Mouse (Mus musculus) testis, adult 2 months (tissue): ENCODE measurements around the gene Pdia5. TPM values are rescaled to one million over a fixed set of nuclear protein-coding genes. Genes with fewer than 3 reads are reported as not detected.

ENCODE experiments used
- H3K27ac ChIP-seq: fragments of 200-500 bp; 2 replicates; pipeline ENCODE4 v1.5.1; 2012; ENCODE audit warnings: low read depth, low read length; ENCODE audit not compliant: control insufficient read depth, insufficient read depth
- H3K27me3 ChIP-seq: fragments of 200-500 bp; 2 replicates; pipeline ENCODE4 v1.6.1; 2012; ENCODE audit warnings: mild to moderate bottlenecking, low read length, moderate library complexity; ENCODE audit not compliant: control insufficient read depth, insufficient read depth
- H3K36me3 ChIP-seq: fragments of 200-500 bp; 2 replicates; pipeline ENCODE4 v1.6.1; 2012; ENCODE audit warnings: mild to moderate bottlenecking, low read length; ENCODE audit not compliant: control insufficient read depth, insufficient read depth
- H3K4me1 ChIP-seq: fragments of 200-500 bp; 2 replicates; pipeline ENCODE4 v1.6.1; 2012; ENCODE audit warnings: low read length; ENCODE audit not compliant: control insufficient read depth, insufficient read depth
- H3K4me3 ChIP-seq: fragments of 200-500 bp; 2 replicates; pipeline ENCODE4 v1.5.1; 2012; ENCODE audit warnings: low read depth, mild to moderate bottlenecking, low read length, moderate library complexity, mixed read lengths; ENCODE audit not compliant: control insufficient read depth
- CTCF ChIP-seq: fragments of 200-500 bp; IDR thresholded peaks from 2 replicates; pipeline ENCODE4 v1.5.1; 2012; ENCODE audit warnings: low read depth, mild to moderate bottlenecking, inconsistent platforms, low read length, moderate library complexity; ENCODE audit not compliant: control insufficient read depth, insufficient read depth, insufficient replicate concordance
- POLR2A ChIP-seq: fragments of 200-500 bp; IDR thresholded peaks from 2 replicates; pipeline ENCODE4 v1.6.1; 2012; ENCODE audit warnings: low read depth, mild to moderate bottlenecking, inconsistent platforms, low read length, moderate library complexity; ENCODE audit not compliant: control insufficient read depth
- polyA plus RNA-seq: library from polyadenylated mRNA; depleted of rRNA; stranded (reverse); fragments of >200 nt; gene quantifications from 2 replicates; pipeline ENCODE4 v1.2.3, GENCODE M21; 2012

Gene Pdia5
- polyA plus RNA-seq, 1 experiment = 18.9 TPM

DNA sequence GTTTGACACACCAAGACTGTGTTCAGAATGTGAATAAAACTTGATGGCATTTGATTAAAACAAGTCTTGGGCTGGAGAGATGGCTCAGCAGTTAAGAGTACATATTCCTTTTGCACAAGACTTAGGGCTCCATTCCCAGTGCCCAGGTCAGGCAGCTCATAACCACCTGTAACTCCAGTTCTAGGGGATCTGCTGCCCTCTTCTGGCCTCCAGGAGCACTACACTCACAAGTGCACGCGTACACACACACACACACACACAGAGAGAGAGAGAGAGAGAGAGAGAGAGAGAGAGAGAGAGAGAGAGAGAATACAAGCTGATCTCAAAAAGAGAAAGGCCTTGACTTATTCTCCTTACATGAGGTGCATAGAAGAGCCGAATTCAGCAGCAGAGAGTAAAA, 9.7 kb upstream of the Pdia5 start:
- H3K4me1 ChIP-seq = no peaks in the 10 kb centered on the region
- H3K27ac ChIP-seq = no peak overlapping the region
- H3K27me3 ChIP-seq = no peaks in the 10 kb centered on the region
- no peak overlapping the region for H3K4me3 ChIP-seq
- TF ChIP-seq CTCF (peak; percentile 37; the same call in 1 of the 2 replicates), POLR2A (no peak)
- H3K36me3 ChIP-seq = no peaks in the 10 kb centered on the region

DNA sequence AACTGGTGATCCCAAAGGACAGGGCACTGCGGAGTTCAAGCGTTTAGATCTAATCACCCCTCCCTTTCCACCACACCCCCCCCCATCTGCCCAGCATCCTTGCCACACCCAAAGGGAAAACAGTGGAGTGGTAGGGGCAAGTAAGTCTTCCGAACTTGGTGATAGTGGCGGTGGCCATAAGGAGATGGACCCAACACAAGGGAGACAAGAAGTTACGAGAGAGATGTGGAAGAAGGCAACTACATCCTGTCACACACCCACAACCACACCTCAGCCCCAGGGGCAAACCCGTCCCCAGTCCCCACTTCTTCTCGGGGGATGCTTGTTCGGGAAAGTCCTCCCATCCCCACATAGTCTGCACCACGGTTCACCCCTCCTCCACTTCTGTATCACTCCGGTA, 880 bp downstream of the Pdia5 start:
- H3K4me3 ChIP-seq = peak overlapping the region; percentile 41
- no peak for TF ChIP-seq CTCF
- H3K4me1 ChIP-seq = peaks cover 3% of the 10 kb centered on the region; the same call in 1 of the 2 replicates
- H3K36me3 ChIP-seq = no peaks in the 10 kb centered on the region
- H3K27ac ChIP-seq = no peak overlapping the region
- H3K27me3 ChIP-seq = no peaks in the 10 kb centered on the region

DNA sequence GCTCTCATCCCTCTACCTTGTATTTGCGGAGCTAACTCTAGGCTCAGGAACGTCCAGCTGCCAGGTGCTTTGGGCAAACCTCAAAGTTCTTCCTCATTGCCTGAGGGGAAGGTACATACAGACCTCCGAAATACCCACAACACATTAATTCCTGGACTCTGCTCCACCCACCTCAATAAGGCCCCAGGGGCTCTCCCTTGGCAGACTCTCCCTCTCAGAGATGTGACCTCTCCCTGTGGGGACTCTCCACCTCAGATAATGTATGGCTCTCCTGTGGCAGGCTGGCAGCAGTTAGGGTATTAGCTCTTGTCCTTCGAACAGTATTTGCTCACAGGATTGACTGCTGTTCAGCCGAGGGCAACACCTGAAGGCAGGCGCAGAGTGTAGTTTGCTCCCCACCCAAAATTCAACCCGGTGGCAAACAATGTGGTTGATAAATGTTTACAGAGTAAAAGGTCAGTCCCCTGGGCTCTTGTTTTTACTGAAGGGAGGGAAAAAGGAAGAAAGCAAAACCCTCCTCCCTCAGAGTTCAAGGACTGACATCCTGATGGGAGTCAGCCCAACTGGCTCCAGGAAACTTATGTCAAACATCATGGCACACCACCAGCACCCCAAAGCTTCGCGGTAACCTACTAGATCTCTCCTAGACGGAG, 1.5 kb downstream of the Pdia5 start:
- TF ChIP-seq CTCF (no peak), POLR2A (no peak)
- H3K4me1 ChIP-seq = peaks cover 3% of the 10 kb centered on the region; the same call in 1 of the 2 replicates
- no peak overlapping the region for H3K27ac ChIP-seq

DNA sequence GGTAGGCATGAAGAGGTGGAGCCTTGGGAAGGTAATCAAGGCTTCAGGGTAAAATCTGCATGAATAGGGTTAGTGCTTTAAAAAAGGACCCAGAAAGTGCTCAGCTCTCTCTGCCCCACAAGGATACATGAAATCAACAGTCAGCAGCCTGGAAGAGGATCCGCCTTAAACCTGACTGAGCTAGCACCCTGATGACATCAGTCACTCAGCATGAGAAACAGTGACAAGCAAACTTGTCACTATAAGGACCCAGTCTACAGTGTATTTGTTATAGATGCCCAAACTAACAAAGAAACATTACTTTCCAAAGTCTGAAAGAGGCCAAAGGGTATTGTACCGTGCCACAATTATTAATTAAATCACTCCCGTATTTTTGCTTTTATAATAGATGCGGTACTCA, 2.9 kb downstream of the Pdia5 start:
- no peak for TF ChIP-seq POLR2A
- no peak for TF ChIP-seq CTCF
- H3K4me1 ChIP-seq = peaks cover 3% of the 10 kb centered on the region; the same call in 1 of the 2 replicates
- H3K4me3 ChIP-seq = no peak overlapping the region
- H3K27ac ChIP-seq = no peak overlapping the region
- no peaks in the 10 kb centered on the region for H3K36me3 ChIP-seq
- H3K27me3 ChIP-seq = no peaks in the 10 kb centered on the region

More for the DNA sequence above, 1.5 kb downstream of the Pdia5 start:
- Histone ChIP-seq H3K4me3 (no peak overlapping the region), H3K36me3 (no peaks in the 10 kb centered on the region), H3K27me3 (no peaks in the 10 kb centered on the region)

DNA sequence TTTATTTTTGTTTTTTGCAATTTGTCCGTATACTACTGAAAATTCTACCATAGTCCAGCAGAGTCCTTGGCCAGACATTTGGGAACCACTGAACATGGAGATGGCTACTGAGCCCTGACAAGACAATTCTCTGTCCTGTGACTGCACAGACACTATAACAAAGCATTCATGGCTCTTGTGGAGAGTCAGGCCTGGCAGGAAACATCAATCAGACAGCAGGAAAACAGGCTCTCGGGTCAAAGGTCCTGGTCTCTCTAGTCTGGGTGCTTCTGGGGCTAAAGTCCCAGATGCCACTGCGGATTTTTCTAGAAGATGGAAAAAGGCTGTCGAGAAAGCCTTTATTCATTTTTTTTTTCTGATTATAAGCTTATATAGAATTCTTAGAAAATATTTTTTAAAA, 3.6 kb downstream of the Pdia5 start:
- no peak overlapping the region for H3K4me3 ChIP-seq
- TF ChIP-seq CTCF (no peak), POLR2A (no peak)
- peaks cover 3% of the 10 kb centered on the region; the same call in 1 of the 2 replicates for H3K4me1 ChIP-seq
- no peaks in the 10 kb centered on the region for H3K36me3 ChIP-seq
- H3K27ac ChIP-seq = no peak overlapping the region
- H3K27me3 ChIP-seq = no peaks in the 10 kb centered on the region

DNA sequence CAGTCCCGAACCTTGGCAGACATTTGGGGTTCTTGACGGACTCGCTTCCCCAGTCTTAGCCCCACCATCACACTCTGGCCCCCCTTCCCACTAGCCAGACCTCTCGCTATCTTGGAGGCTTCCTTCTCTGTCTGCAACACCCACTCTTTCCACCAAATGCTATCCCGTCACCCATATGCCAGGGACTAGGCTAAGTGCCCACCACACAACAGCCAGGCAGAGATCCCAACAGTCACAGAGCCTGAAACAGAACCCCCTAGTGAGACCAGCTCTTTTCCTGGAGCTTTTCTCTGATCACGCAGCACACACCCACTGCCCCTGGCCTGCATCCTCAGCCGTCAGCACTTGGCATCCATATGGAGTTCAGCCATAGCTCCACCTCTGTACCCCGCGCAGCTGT, 5.0 kb downstream of the Pdia5 start:
- H3K27ac ChIP-seq = no peak overlapping the region; the same call in 1 of the 2 replicates
- H3K4me1 ChIP-seq = peaks cover 3% of the 10 kb centered on the region; the same call in 1 of the 2 replicates
- TF ChIP-seq POLR2A (no peak), CTCF (no peak)

DNA sequence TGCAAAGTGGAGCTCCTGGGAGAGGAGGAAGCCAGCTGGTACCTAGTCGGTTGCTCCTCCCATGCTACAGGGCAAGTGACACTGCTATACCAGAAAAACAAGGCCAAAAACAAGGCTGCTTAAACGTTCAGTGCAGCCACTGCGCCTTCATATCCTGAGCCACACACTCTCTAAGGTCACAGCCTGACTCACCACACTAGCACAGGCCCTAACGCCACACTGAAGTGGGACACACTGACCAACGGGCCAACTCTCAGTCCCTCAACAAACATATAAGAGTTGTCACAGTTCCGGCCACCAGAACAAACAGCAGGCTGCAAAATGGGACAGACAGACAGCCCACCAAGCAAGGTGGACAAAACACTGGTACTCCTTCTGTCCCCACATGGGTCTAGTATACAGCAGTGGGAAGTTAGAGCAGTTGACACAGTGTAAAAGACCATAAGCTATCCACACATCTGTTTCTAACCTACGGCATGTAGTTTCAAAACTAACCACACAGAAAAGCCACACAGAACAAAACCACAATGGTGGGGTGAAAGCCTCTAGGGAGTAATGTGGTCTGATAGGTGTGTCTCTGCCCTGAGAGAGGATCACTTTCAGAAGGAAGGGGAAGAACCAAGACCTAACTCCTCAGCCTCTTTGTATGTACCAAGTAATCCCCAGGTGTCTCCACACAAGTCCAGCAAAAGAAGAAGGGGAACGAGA, 6.0 kb downstream of the Pdia5 start:
- H3K27me3 ChIP-seq = no peaks in the 10 kb centered on the region
- H3K4me1 ChIP-seq = peaks cover 2% of the 10 kb centered on the region; the same call in 1 of the 2 replicates
- no peak for TF ChIP-seq POLR2A
- TF ChIP-seq CTCF = no peak
- H3K27ac ChIP-seq = no peak overlapping the region
- no peaks in the 10 kb centered on the region for H3K36me3 ChIP-seq
- no peak overlapping the region for H3K4me3 ChIP-seq

More for the DNA sequence above, 5.0 kb downstream of the Pdia5 start:
- no peaks in the 10 kb centered on the region for H3K36me3 ChIP-seq
- no peak overlapping the region for H3K4me3 ChIP-seq
- no peaks in the 10 kb centered on the region for H3K27me3 ChIP-seq

- Histone ChIP-seq H3K4me3 (no peak overlapping the region), H3K4me1 (no peaks in the 10 kb centered on the region; the same call in 1 of the 2 replicates), H3K36me3 (no peaks in the 10 kb centered on the region), H3K27me3 (no peaks in the 10 kb centered on the region), H3K27ac (no peak overlapping the region)
- TF ChIP-seq CTCF (no peak), POLR2A (no peak)
These were observed 6.6 kb downstream of the Pdia5 start for GRCm38 (mm10) chr16:35484105-35484504.
